Mouse (Mus musculus) gastrocnemius, postnatal 36 days (tissue): ENCODE measurements around the gene Ccr2. TPM values are rescaled to one million over a fixed set of nuclear protein-coding genes. Genes with fewer than 3 reads are reported as not detected.
"Not testable (repeated sequence)": the region's sequence is repeated elsewhere in the genome, so short reads cannot be mapped to it uniquely, and the experiment has no call there.

Experiments
- DNase-seq, 2 experiments: peaks; one replicate each; pipeline ENCODE4 v3.0.0; 2022
- intact Hi-C: fragments of 180-260 bp; cut with DNase I; formaldehyde crosslinking; loops from one replicate; pipeline ENCODE4 v1.15.1; 2025
- total RNA-seq, 2 experiments: library from RNA; stranded (reverse); gene quantifications; 2 replicates each; pipeline ENCODE4 v1.2.3; 2021

The Ccr2 gene
- total RNA-seq, 2 experiments from 2014 or later, result 0.56 to 1.2 TPM

- intact Hi-C loops, result no loop called here
- DNase-seq, result no peak
These were observed 11.0 kb downstream of the Ccr2 start for GRCm38 (mm10) chr9:124112591-124113239.

GRCm38 (mm10) chr9:124113777-124114176 is 12.0 kb downstream of the Ccr2 start:
- no peak for DNase-seq
- intact Hi-C loops, result no loop called here

DNA sequence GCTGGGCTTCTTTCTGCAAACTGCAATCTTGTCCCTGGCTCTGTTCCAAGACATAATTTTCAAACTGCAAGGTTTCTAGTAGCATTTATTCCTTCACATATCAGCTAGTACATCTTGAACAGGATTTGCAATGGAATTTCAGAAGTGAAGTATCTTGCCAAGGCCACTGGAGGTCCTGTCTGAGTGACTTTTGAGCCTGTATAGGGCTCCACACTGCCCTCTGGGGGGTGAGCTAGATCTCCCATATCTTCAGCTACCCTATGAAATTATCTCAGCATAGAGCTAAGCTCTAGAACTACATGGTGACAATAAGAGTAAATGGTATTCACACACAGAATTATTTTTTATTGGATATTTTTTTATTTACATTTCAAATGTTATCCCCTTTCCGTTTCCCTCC is 16.7 kb downstream of the Ccr2 start:
- no peak for DNase-seq
- intact Hi-C loops, result no loop called here

- intact Hi-C loops, result no loop called here
- no peak for DNase-seq
These were observed 19.8 kb downstream of the Ccr2 start, which contains the start of gene Ccr5 for GRCm38 (mm10) chr9:124121387-124122184. Gene Ccr5 (plus strand): TSS chr9:124121543.

DNA sequence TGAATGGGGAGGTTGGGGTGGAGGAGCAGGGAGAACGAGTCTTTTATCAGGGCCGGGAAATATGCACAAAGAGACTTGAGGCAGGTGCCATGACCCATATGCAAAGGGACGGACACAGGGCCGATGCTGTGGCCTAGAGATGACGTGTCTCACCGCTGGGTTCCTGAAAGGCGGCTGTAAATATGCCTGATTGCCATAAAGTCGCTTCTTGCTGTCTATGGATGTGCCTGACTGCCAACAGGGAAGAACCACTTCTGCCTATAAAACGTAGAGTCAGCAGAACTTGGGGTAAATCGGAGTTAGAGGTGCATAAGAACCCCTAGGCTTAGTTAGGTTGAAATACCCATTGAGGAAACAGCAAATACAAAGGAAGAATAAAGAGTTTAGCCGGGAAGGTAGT is 23.8 kb downstream of the Ccr2 start:
- intact Hi-C loops, result no loop called here
- no peak for DNase-seq

- intact Hi-C loops, result no loop called here
These were observed 24.6 kb downstream of the Ccr2 start for GRCm38 (mm10) chr9:124126373-124126772.

GRCm38 (mm10) chr9:124127412-124127811 is 25.7 kb downstream of the Ccr2 start:
- intact Hi-C loops, result no loop called here
- no peak for DNase-seq

More at GRCm38 (mm10) chr9:124126373-124126772, 24.6 kb downstream of the Ccr2 start:
- no peak for DNase-seq

GRCm38 (mm10) chr9:124128379-124128778 is 26.6 kb downstream of the Ccr2 start:
- intact Hi-C loops, result no loop called here
- DNase-seq, result no peak

DNA sequence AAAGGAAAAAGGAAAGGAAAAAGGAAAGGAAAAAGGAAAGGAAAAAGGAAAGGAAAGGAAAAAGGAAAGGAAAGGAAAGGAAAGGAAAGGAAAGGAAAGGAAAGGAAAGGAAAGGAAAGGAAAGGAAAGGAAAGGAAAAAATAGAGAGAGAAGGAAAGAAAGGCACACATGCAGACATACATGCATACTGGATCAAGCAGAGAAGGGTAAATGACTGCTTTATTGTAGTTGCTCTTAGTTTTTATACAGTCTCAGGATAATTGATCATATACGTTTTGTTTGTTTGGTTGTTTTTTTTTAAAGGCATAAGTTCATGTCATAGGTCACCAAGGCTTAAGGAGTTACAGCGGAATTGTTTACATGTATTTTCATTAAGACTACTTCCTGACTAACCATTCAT is 31.1 kb downstream of the Ccr2 start:
- DNase-seq, intact Hi-C loops: not testable (repeated sequence)

- intact Hi-C loops, DNase-seq: not testable (repeated sequence)
These were observed 33.2 kb downstream of the Ccr2 start for GRCm38 (mm10) chr9:124134919-124135318.

GRCm38 (mm10) chr9:124137619-124138018 is 35.9 kb downstream of the Ccr2 start:
- intact Hi-C loops, result no loop called here
- DNase-seq, result no peak

GRCm38 (mm10) chr9:124138055-124138775 is 36.5 kb downstream of the Ccr2 start:
- intact Hi-C loops, result no loop called here
- DNase-seq, result no peak

- intact Hi-C loops, result no loop called here
- no peak for DNase-seq
These were observed 41.9 kb downstream of the Ccr2 start for GRCm38 (mm10) chr9:124143678-124144077.

GRCm38 (mm10) chr9:124146307-124146706 is 44.6 kb downstream of the Ccr2 start:
- intact Hi-C loops, result no loop called here
- DNase-seq, result no peak

Other genes with a start within 250 kb of the Ccr2 start
- gene Xcr1, start 239.9 kb upstream of the Ccr2 start, total RNA-seq, result not detected
- gene Ccr1, start 133.3 kb upstream of the Ccr2 start, total RNA-seq, result under 1 TPM; 0.13 to 0.25 TPM
- gene Ccr1l1, start 123.5 kb upstream of the Ccr2 start, total RNA-seq, result not detected
- gene Ccr3, start 80.0 kb upstream of the Ccr2 start, total RNA-seq, result not detected
- gene Ccr5, start 19.6 kb downstream of the Ccr2 start, total RNA-seq, result under 1 TPM; 0.28 to 0.30 TPM
- 10 to 100 TPM in 1 of 2 experiments, 1 to 10 TPM in 1; 7.5 to 10.6 TPM for gene 2010315B03Rik, start 210.7 kb downstream of the Ccr2 start, total RNA-seq